Mouse (Mus musculus): ENCODE data around the gene Gyg. TPM values are rescaled to one million over a fixed set of nuclear protein-coding genes. Genes with fewer than 3 reads are reported as not detected.

The Gyg gene
- 39.0 and 39.9 TPM in 2 replicates for polyA plus RNA-seq (2015; fragmentation: Nextera tagmentation; extraction: Ambion mirVana)

DNA sequence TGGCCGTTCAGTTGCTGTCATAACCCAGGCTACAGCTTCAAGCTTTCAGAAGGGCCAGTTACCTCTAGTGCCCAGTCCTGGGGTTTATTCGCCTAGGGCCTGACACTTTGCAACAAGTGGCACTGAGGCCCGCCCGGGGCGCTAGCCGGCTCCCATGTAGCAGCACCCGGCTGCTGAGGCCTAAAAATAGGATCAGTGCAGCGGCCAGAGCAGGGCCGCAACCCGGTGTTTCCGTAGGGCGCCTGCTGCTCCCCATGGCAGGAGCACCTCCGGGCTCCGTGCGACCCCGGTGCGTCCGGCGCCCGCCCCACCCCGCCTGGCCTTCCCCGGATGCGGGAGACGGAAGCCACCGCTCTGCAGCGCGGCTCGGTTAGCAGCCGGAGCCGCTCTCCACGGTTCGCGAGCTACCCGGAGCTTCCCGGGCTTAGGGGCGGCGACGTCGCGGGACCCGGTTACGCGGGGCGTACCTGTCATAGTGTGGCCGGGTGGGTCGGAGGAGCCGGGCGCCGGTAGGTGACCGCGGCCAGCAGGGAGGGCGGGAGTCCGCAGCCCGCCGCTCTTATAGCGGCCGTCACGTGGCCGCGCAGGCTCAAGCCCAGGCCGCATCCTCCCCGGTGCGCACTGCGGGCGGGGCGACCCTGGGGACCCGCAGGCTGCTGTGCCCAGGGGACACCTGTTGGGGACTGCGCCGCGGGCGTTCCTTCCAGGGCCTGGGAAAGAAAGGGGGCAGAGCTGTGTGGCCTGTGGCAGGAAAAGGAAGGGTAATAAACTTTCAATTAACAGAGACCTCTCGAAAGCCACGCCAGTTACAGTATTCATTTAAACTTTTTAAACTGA is at the start of gene Gyg:
Gene Gyg (minus strand): TSS at position 787 of the 837 bp plus-strand sequence.
- Histone ChIP-seq H3K9me3 (replicated peaks) (peaks cover 4% of the 10 kb centered on the region; the same call in 1 of the 2 replicates), H3K4me2 (peak within 1 kb of the TSS; percentile 88), H3K27me3 (no peaks in the 10 kb centered on the region), H3K36me3 (peaks cover under 1% of the 10 kb centered on the region; the same call in 1 of the 2 replicates), H3K9ac (peak within 1 kb of the TSS; percentile 62), H3K27ac (peak within 1 kb of the TSS; percentile 29; the same call in 1 of the 2 replicates), H3K4me1 (peaks cover 6% of the 10 kb centered on the region; the same call in 1 of the 2 replicates), H3K4me3 (replicated peaks) (peak within 1 kb of the TSS; percentile 66)
- under 1% methylated on average over 71 of the region's 73 CpGs for WGBS
- ATAC-seq (replicated peaks; ENCODE audit: low FRiP score): peak; percentile 97

GRCm38 (mm10) chr3:20198869-20199268 is 43.8 kb upstream of the Gyg start:
- Histone ChIP-seq H3K27me3 (no peaks in the 10 kb centered on the region), H3K27ac (no peak overlapping the region), H3K4me3 (replicated peaks) (no peak overlapping the region), H3K9ac (no peak overlapping the region), H3K36me3 (no peaks in the 10 kb centered on the region), H3K4me1 (no peaks in the 10 kb centered on the region), H3K4me2 (no peak overlapping the region), H3K9me3 (replicated peaks) (no peaks in the 10 kb centered on the region)
- ATAC-seq (replicated peaks; ENCODE audit: low FRiP score): 0 out of 2 replicates have a peak, but pooled peaks have one; percentile 36
- WGBS: 32% methylated on average over 6 of the region's 6 CpGs

GRCm38 (mm10) chr3:20197878-20198277 is 42.8 kb upstream of the Gyg start:
- Histone ChIP-seq H3K9me3 (replicated peaks) (no peaks in the 10 kb centered on the region), H3K36me3 (no peaks in the 10 kb centered on the region), H3K27me3 (no peaks in the 10 kb centered on the region), H3K4me1 (no peaks in the 10 kb centered on the region), H3K4me2 (no peak overlapping the region), H3K9ac (no peak overlapping the region), H3K4me3 (replicated peaks) (no peak overlapping the region), H3K27ac (no peak overlapping the region)
- WGBS: 75% methylated on average over 10 of the region's 10 CpGs
- ATAC-seq (replicated peaks; ENCODE audit: low FRiP score): no peak

- H3K9me3 ChIP-seq (replicated peaks): no peaks in the 10 kb centered on the region
- H3K4me1 ChIP-seq: no peaks in the 10 kb centered on the region
- 49% methylated on average over 5 of the region's 5 CpGs for WGBS
- no peaks in the 10 kb centered on the region for H3K27me3 ChIP-seq
- H3K27ac ChIP-seq: no peak overlapping the region
- 0 out of 2 replicates have a peak, but pooled peaks have one; percentile 40 for ATAC-seq (replicated peaks; ENCODE audit: low FRiP score)
- no peaks in the 10 kb centered on the region for H3K36me3 ChIP-seq
- H3K9ac ChIP-seq: no peak overlapping the region
- H3K4me3 ChIP-seq (replicated peaks): no peak overlapping the region
- no peak overlapping the region for H3K4me2 ChIP-seq
Measured at GRCm38 (mm10) chr3:20188976-20189675, 34.0 kb upstream of the Gyg start.

DNA sequence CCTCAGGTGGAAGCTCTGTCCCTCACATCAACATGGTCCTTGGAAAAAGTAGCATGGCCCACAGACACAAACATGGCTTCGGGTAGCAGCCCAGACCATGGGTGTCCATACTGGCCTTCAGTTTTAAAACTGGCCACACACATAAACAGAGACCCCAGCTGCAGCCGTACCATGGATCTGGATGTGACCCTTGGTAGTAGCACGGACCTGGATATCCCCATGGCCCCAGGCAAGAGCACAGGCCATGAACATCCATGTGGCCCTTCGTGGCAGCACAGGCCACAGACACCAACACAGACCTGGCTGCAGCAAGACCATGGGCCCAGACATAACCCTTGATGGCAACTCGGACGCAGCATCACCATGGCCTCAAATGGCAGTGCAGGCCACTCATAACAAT is 17.3 kb upstream of the Gyg start:
- no peak for ATAC-seq (replicated peaks; ENCODE audit: low FRiP score)
- H3K4me1 ChIP-seq: no peaks in the 10 kb centered on the region

GRCm38 (mm10) chr3:20167487-20167886 is 12.4 kb upstream of the Gyg start:
- Histone ChIP-seq H3K9me3 (replicated peaks) (no peaks in the 10 kb centered on the region), H3K36me3 (no peaks in the 10 kb centered on the region), H3K4me1 (no peaks in the 10 kb centered on the region), H3K4me2 (no peak overlapping the region), H3K27me3 (no peaks in the 10 kb centered on the region), H3K4me3 (replicated peaks) (no peak overlapping the region), H3K27ac (no peak overlapping the region), H3K9ac (no peak overlapping the region)
- ATAC-seq (replicated peaks; ENCODE audit: low FRiP score): no peak
- 77% methylated on average over 1 of the region's 1 CpGs for WGBS

More for the DNA sequence above, 17.3 kb upstream of the Gyg start:
- H3K9ac ChIP-seq: no peak overlapping the region
- WGBS: 96% methylated on average over 6 of the region's 6 CpGs
- no peaks in the 10 kb centered on the region for H3K9me3 ChIP-seq (replicated peaks)
- no peak overlapping the region for H3K4me2 ChIP-seq
- H3K4me3 ChIP-seq (replicated peaks): no peak overlapping the region
- no peaks in the 10 kb centered on the region for H3K27me3 ChIP-seq
- H3K27ac ChIP-seq: no peak overlapping the region
- no peaks in the 10 kb centered on the region for H3K36me3 ChIP-seq

DNA sequence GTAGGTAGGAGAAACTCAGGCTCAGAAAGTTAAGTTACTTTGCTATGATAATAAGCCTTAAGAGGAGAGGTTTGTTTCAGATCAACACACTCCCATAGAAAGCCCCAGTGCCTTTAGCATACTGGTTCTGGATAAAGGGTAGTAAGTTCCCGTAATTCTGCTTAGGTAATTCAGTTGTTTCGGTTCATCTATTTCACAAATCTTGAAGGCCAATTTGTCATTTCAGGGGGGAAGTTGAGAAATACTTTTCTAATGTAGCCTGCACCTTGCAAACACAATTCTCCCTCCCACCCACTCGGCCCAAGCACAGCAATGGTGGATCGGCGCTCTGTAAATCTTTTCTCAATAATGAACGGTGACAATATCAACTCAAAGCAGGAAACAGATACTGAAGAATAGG is 359 bp upstream of the Gyg start:
- Histone ChIP-seq H3K27ac (no peak overlapping the region), H3K9me3 (replicated peaks) (peaks cover 4% of the 10 kb centered on the region), H3K36me3 (no peaks in the 10 kb centered on the region), H3K4me2 (peak overlapping the region; percentile 88), H3K4me1 (peaks cover 6% of the 10 kb centered on the region; the same call in 1 of the 2 replicates), H3K9ac (no peak overlapping the region), H3K27me3 (no peaks in the 10 kb centered on the region), H3K4me3 (replicated peaks) (peak overlapping the region; percentile 66; the same call in 1 of the 2 replicates)
- no peak for ATAC-seq (replicated peaks; ENCODE audit: low FRiP score)
- 73% methylated on average over 6 of the region's 6 CpGs for WGBS

- Histone ChIP-seq H3K4me1 (peaks cover 6% of the 10 kb centered on the region; the same call in 1 of the 2 replicates), H3K4me3 (replicated peaks) (no peak overlapping the region), H3K4me2 (no peak overlapping the region), H3K9ac (no peak overlapping the region), H3K27me3 (no peaks in the 10 kb centered on the region), H3K36me3 (peaks cover 13% of the 10 kb centered on the region; the same call in 1 of the 2 replicates), H3K9me3 (replicated peaks) (no peaks in the 10 kb centered on the region), H3K27ac (no peak overlapping the region)
- 92% methylated on average over 3 of the region's 3 CpGs for WGBS
- ATAC-seq (replicated peaks; ENCODE audit: low FRiP score): no peak
Measured at GRCm38 (mm10) chr3:20151651-20152050, 3.5 kb downstream of the Gyg start.

DNA sequence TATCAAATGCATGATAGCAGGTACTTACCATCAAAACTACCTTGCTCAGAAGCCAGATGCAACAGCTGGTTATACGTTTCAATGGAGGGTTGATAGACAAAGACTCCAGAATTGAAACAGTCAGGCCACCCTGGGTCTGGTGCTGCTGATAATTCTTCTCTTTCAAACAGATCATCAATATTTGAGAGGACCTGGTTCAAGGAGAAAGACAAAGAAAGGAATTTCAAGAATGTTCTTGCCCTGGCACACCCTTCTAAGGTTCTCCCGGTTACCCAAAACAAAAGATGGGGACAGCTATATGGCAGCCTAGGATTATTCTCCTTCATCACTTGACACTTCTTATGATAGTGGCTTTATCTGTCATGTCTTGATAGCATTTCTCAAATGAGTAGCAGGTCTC is 4.6 kb downstream of the Gyg start:
- ATAC-seq (replicated peaks; ENCODE audit: low FRiP score): no peak
- Histone ChIP-seq H3K9me3 (replicated peaks) (no peaks in the 10 kb centered on the region), H3K4me3 (replicated peaks) (no peak overlapping the region), H3K9ac (no peak overlapping the region), H3K4me2 (no peak overlapping the region), H3K27me3 (no peaks in the 10 kb centered on the region), H3K27ac (no peak overlapping the region), H3K4me1 (peaks cover 6% of the 10 kb centered on the region; the same call in 1 of the 2 replicates), H3K36me3 (peaks cover 16% of the 10 kb centered on the region; the same call in 1 of the 2 replicates)
- WGBS: 87% methylated on average over 2 of the region's 2 CpGs

DNA sequence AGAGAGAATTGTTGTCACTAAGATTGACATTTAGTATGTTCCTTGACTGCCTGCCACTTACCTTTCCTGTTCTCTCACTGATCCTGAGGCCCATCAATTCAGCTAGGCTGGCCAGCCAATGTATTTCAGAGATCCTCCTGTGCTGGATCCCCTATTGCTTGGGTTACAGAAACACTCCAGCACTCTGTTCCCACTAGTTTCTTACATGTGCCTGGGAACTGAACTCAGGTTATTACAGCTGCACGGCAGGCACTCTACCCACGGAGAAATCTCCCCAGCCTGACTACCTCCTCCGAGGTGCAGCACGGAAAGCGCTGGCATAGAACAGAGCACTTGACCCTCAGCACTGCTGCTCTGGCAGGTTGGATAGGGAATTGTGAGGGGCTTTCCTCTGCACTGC is 7.5 kb downstream of the Gyg start:
- no peak overlapping the region for H3K9ac ChIP-seq
- H3K4me1 ChIP-seq: no peaks in the 10 kb centered on the region
- H3K4me3 ChIP-seq (replicated peaks): no peak overlapping the region
- H3K27me3 ChIP-seq: no peaks in the 10 kb centered on the region
- H3K4me2 ChIP-seq: no peak overlapping the region
- ATAC-seq (replicated peaks; ENCODE audit: low FRiP score): no peak
- H3K27ac ChIP-seq: no peak overlapping the region
- no peaks in the 10 kb centered on the region for H3K9me3 ChIP-seq (replicated peaks)
- WGBS: 80% methylated on average over 5 of the region's 5 CpGs
- peaks cover 21% of the 10 kb centered on the region for H3K36me3 ChIP-seq

- no peak overlapping the region for H3K27ac ChIP-seq
Measured at GRCm38 (mm10) chr3:20146884-20147395, 8.2 kb downstream of the Gyg start.

DNA sequence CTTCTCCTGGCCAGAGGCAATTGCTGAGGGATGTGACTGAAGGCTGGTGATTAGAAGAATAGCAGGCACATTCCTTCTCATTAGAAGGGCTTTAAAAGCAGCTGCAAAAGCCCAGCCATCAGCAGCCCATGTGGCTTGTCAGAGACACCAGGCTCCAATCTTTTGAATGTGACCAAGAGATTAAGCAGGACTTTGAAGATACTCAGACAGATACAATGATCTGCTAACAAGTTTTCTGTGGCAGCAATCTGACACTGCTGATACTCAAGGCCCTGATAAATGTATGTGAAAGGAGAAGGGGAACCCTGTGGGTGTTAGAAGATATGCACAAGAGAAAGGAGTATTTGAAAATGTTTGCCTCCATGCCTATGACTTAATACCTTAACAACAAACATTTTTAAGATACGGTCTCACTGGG is 9.4 kb downstream of the Gyg start:
- Histone ChIP-seq H3K27me3 (no peaks in the 10 kb centered on the region), H3K36me3 (peaks cover 21% of the 10 kb centered on the region), H3K9ac (no peak overlapping the region), H3K9me3 (replicated peaks) (no peaks in the 10 kb centered on the region), H3K4me2 (no peak overlapping the region), H3K4me3 (replicated peaks) (no peak overlapping the region), H3K27ac (no peak overlapping the region), H3K4me1 (no peaks in the 10 kb centered on the region)
- no peak for ATAC-seq (replicated peaks; ENCODE audit: low FRiP score)
- 86% methylated on average over 1 of the region's 1 CpGs for WGBS

More at GRCm38 (mm10) chr3:20146884-20147395, 8.2 kb downstream of the Gyg start:
- H3K9me3 ChIP-seq (replicated peaks): no peaks in the 10 kb centered on the region
- H3K9ac ChIP-seq: no peak overlapping the region
- H3K4me3 ChIP-seq (replicated peaks): no peak overlapping the region
- ATAC-seq (replicated peaks; ENCODE audit: low FRiP score): no peak
- H3K4me2 ChIP-seq: no peak overlapping the region
- 72% methylated on average over 7 of the region's 7 CpGs for WGBS
- no peaks in the 10 kb centered on the region for H3K27me3 ChIP-seq
- H3K36me3 ChIP-seq: peaks cover 21% of the 10 kb centered on the region
- H3K4me1 ChIP-seq: no peaks in the 10 kb centered on the region

Measured in kidney, embryonic 15.5 days (tissue).